Mouse (Mus musculus): ENCODE data around the gene Zbtb16. TPM values are rescaled to one million over a fixed set of nuclear protein-coding genes. Genes with fewer than 3 reads are reported as not detected.

Gene Zbtb16
- total and polyA plus RNA-seq, 2 experiments = 7.2 to 24.2 TPM

DNA sequence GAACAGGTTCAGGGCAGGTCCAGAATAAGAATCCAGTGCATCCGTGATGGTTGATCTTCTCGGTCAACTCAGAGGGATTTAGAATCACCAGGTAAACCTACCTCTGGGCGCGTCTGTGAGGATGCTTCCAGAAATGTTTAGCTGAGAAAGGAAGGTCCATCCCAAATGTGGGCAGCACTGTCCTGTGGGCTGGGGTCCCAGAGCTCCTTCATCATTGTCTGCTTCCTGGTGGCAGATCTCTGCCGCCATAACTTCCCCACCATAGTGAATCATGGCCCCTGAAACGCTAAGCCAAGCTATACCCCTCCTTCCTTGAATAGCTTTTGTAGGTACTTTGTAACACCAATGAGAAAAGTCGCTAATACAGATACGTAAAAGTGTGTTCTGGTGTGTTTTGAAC lies 194.4 kb downstream of the Zbtb16 start:
- H3K4me3 ChIP-seq (ENCODE audit: insufficient read depth, low read depth, low read length) = no peak overlapping the region
- 89% methylated on average over 8 of the region's 8 CpGs for WGBS
- H3K27me3 ChIP-seq (ENCODE audit: control insufficient read depth, insufficient read depth, low read length) = 0 out of 2 replicates have a peak, but pooled peaks cover 2% of the 10 kb centered on the region
- H3K4me1 ChIP-seq (ENCODE audit: control insufficient read depth, insufficient read depth, low read length) = no peaks in the 10 kb centered on the region
- no peak overlapping the region for H3K27ac ChIP-seq (replicated peaks; ENCODE audit: insufficient read depth, low read depth, low read length)
- no peaks in the 10 kb centered on the region for H3K36me3 ChIP-seq (ENCODE audit: control insufficient read depth, insufficient read depth, low read length)
- no peaks in the 10 kb centered on the region for H3K79me2 ChIP-seq (ENCODE audit: control insufficient read depth, insufficient read depth, low read length)
- no peak overlapping the region for H3K9ac ChIP-seq (ENCODE audit: low read depth, low read length)
- no peak for DNase-seq (ENCODE audit: extremely low read depth, low read depth, low spot score)
- TF ChIP-seq CTCF (IDR thresholded peaks at IDR 0.05; ENCODE audit: low read depth, low read length) (no peak), POLR2A (IDR thresholded peaks at IDR 0.05; ENCODE audit: extremely low read depth, insufficient read depth, low read length) (no peak)

DNA sequence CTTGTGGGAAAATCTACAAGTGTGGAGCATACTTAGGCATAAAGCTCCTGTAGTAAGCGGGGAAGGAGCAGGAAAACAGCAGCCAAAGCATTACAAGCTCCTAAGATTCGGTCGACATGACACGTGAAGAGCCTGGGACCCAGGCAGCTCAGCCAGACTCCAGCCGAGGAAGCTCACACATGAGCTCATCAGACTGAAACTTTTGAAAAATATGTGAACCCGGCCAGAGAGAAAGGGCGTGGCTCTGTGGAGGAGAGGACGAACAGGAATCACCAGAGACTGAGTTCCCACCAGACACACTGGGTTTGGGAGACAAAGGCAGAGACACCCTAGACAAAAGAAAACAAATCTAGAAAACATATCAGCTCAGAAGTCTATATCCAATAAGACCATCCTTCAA lies 195.1 kb downstream of the Zbtb16 start:
- TF ChIP-seq CTCF (IDR thresholded peaks at IDR 0.05; ENCODE audit: low read depth, low read length) (no peak), POLR2A (IDR thresholded peaks at IDR 0.05; ENCODE audit: extremely low read depth, insufficient read depth, low read length) (no peak)
- Histone ChIP-seq H3K36me3 (ENCODE audit: control insufficient read depth, insufficient read depth, low read length) (no peaks in the 10 kb centered on the region), H3K27me3 (ENCODE audit: control insufficient read depth, insufficient read depth, low read length) (0 out of 2 replicates have a peak, but pooled peaks cover 2% of the 10 kb centered on the region), H3K27ac (replicated peaks; ENCODE audit: insufficient read depth, low read depth, low read length) (no peak overlapping the region), H3K4me3 (ENCODE audit: insufficient read depth, low read depth, low read length) (no peak overlapping the region), H3K4me1 (ENCODE audit: control insufficient read depth, insufficient read depth, low read length) (no peaks in the 10 kb centered on the region), H3K9ac (ENCODE audit: low read depth, low read length) (no peak overlapping the region), H3K79me2 (ENCODE audit: control insufficient read depth, insufficient read depth, low read length) (no peaks in the 10 kb centered on the region)
- no peak for DNase-seq (ENCODE audit: extremely low read depth, low read depth, low spot score)
- WGBS = 86% methylated on average over 8 of the region's 8 CpGs

GRCm38 (mm10) chr9:48638176-48638803 lies 197.7 kb downstream of the Zbtb16 start:
- Histone ChIP-seq H3K9ac (ENCODE audit: low read depth, low read length) (no peak overlapping the region), H3K27ac (replicated peaks; ENCODE audit: insufficient read depth, low read depth, low read length) (no peak overlapping the region), H3K27me3 (ENCODE audit: control insufficient read depth, insufficient read depth, low read length) (0 out of 2 replicates have a peak, but pooled peaks cover 2% of the 10 kb centered on the region), H3K4me3 (ENCODE audit: insufficient read depth, low read depth, low read length) (no peak overlapping the region), H3K4me1 (ENCODE audit: control insufficient read depth, insufficient read depth, low read length) (no peaks in the 10 kb centered on the region), H3K79me2 (ENCODE audit: control insufficient read depth, insufficient read depth, low read length) (no peaks in the 10 kb centered on the region), H3K36me3 (ENCODE audit: control insufficient read depth, insufficient read depth, low read length) (no peaks in the 10 kb centered on the region)
- 65% methylated on average over 15 of the region's 15 CpGs for WGBS
- TF ChIP-seq POLR2A (IDR thresholded peaks at IDR 0.05; ENCODE audit: extremely low read depth, insufficient read depth, low read length) (no peak), CTCF (IDR thresholded peaks at IDR 0.05; ENCODE audit: low read depth, low read length) (no peak)
- DNase-seq (ENCODE audit: extremely low read depth, low read depth, low spot score) = no peak

GRCm38 (mm10) chr9:48637161-48637560 lies 198.9 kb downstream of the Zbtb16 start:
- TF ChIP-seq CTCF (IDR thresholded peaks at IDR 0.05; ENCODE audit: low read depth, low read length) = no peak
- TF ChIP-seq POLR2A (IDR thresholded peaks at IDR 0.05; ENCODE audit: extremely low read depth, insufficient read depth, low read length) = no peak
- H3K9ac ChIP-seq (ENCODE audit: low read depth, low read length) = no peak overlapping the region
- no peaks in the 10 kb centered on the region for H3K79me2 ChIP-seq (ENCODE audit: control insufficient read depth, insufficient read depth, low read length)
- H3K36me3 ChIP-seq (ENCODE audit: control insufficient read depth, insufficient read depth, low read length) = no peaks in the 10 kb centered on the region
- 83% methylated on average over 7 of the region's 7 CpGs for WGBS
- 0 out of 2 replicates have a peak, but pooled peaks cover 2% of the 10 kb centered on the region for H3K27me3 ChIP-seq (ENCODE audit: control insufficient read depth, insufficient read depth, low read length)
- no peaks in the 10 kb centered on the region for H3K4me1 ChIP-seq (ENCODE audit: control insufficient read depth, insufficient read depth, low read length)
- no peak overlapping the region for H3K4me3 ChIP-seq (ENCODE audit: insufficient read depth, low read depth, low read length)
- no peak for DNase-seq (ENCODE audit: extremely low read depth, low read depth, low spot score)
- H3K27ac ChIP-seq (replicated peaks; ENCODE audit: insufficient read depth, low read depth, low read length) = no peak overlapping the region

DNA sequence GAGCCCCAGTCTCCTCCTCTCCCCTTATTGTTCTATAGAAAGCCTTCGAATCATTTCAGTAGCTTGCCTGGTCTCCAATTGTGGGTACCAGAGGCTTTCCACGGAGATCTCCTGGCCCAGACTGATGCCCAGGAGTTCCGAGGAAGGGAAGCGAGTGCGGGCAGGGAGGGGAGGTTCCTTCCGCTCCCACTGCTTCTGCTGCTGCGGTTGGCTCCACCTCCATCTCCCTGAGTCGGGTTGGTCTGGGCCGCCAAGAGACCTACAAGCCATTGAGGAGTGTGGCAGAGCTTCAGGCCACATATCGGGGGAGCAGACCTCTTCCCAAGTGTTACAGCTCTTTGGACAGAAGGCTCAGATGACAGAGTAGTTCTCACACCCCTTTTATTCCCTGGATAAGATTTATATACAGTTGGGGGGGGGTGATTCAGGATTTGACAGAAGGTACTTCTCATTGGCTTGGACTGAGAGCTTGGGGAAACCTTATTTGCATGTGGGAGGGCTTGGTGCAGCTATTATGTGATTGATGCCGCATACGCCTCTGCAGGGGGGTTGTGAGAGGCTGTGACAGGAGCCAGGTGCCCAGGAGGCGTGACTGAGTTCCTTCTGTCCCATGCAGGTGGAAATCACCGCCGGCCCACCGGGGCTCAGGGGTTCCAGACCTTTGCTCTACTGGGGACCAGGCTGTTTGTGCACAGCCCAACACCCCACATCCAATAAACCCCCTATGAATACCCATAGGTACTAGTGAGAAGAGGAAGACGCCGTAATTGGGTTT lies 200.3 kb downstream of the Zbtb16 start:
- Histone ChIP-seq H3K36me3 (ENCODE audit: control insufficient read depth, insufficient read depth, low read length) (no peaks in the 10 kb centered on the region), H3K79me2 (ENCODE audit: control insufficient read depth, insufficient read depth, low read length) (no peaks in the 10 kb centered on the region)

More for the DNA sequence above, 200.3 kb downstream of the Zbtb16 start:
- 0 out of 2 replicates have a peak, but pooled peaks cover 2% of the 10 kb centered on the region for H3K27me3 ChIP-seq (ENCODE audit: control insufficient read depth, insufficient read depth, low read length)
- TF ChIP-seq CTCF (IDR thresholded peaks at IDR 0.05; ENCODE audit: low read depth, low read length) = no peak
- TF ChIP-seq POLR2A (IDR thresholded peaks at IDR 0.05; ENCODE audit: extremely low read depth, insufficient read depth, low read length) = no peak
- no peak overlapping the region for H3K4me3 ChIP-seq (ENCODE audit: insufficient read depth, low read depth, low read length)
- no peak overlapping the region for H3K9ac ChIP-seq (ENCODE audit: low read depth, low read length)
- no peak overlapping the region for H3K27ac ChIP-seq (replicated peaks; ENCODE audit: insufficient read depth, low read depth, low read length)
- DNase-seq (ENCODE audit: extremely low read depth, low read depth, low spot score) = no peak
- 37% methylated on average over 18 of the region's 18 CpGs for WGBS
- no peaks in the 10 kb centered on the region for H3K4me1 ChIP-seq (ENCODE audit: control insufficient read depth, insufficient read depth, low read length)
